Mouse (Mus musculus) heart, adult 2 months (tissue): ENCODE results near the gene Slc35f3.

Experiments used
- CTCF ChIP-seq: fragments of 200-600 bp; IDR thresholded peaks from 2 replicates; pipeline ENCODE4 v1.8.1; 2022; ENCODE audit warnings: antibody characterized with exemption, mild to moderate bottlenecking, moderate library complexity
- EP300 ChIP-seq: fragments of 200-500 bp; IDR thresholded peaks from 2 replicates; pipeline ENCODE4 v1.6.1; 2011; ENCODE audit warnings: low read depth, low read length, control low read depth; ENCODE audit not compliant: insufficient read depth

DNA sequence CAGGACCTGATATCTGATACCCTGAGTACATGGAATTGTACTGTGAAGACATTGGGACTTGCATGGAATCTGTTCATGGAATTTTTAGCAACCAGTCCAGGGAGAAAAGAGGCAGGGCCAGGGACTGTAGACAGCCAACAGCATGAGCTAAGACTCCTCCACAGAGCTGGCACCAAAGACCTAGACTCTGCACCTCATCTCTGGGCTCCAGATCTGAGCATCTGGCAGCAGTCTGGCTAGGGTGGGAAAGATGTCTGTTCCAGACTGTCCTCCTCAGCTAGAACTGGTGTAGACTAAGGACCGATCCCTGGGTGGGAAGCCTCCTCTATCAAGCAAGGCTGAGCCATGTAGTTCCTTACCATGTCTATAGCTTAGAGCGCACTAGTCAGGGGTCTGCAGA lies 25.9 kb upstream of the Slc35f3 start:
- TF ChIP-seq CTCF, result no peak
- TF ChIP-seq EP300, result no peak
